29 mouse cellular contexts compared by ENCODE assay signal in genomic region chr17:36500435-36500834, GRCm38 (mm10). TPM values are rescaled to one million over a fixed set of nuclear protein-coding genes. Genes with fewer than 3 reads are reported as not detected.
DNase-seq lines count a peak whose midpoint lies in the region; ATAC-seq lines count a peak whose summit lies in the region.
"Had no signal": no experiment of that assay in that cellular context is flagged by ENCODE, and none has a peak within 500 bp of the region (broad histone marks: within the 10 kb centered on the region; RNA-seq: fewer than 3 reads in every experiment).

No protein-coding gene starts in this region.

- no peaks in the 10 kb centered on the region for H3K27me3 ChIP-seq in midbrain, embryonic 13.5 days
- H3K27me3 ChIP-seq: embryonic facial prominence, embryonic 12.5 days; forebrain, embryonic 13.5 days; forebrain, embryonic 15.5 days had no signal

- no peaks in the 10 kb centered on the region for H3K36me3 ChIP-seq in midbrain, embryonic 13.5 days
- H3K36me3 ChIP-seq: embryonic facial prominence, embryonic 10.5 days; embryonic facial prominence, embryonic 12.5 days; forebrain, embryonic 15.5 days; G1E had no signal

- H3K4me3 ChIP-seq in midbrain, embryonic 13.5 days (replicated peaks): no peak overlapping the region
- H3K4me3 ChIP-seq: embryonic facial prominence, embryonic 10.5 days; embryonic facial prominence, embryonic 12.5 days; forebrain, embryonic 13.5 days; forebrain, embryonic 15.5 days had no signal

- no peaks in the 10 kb centered on the region for H3K4me1 ChIP-seq in midbrain, embryonic 13.5 days (replicated peaks)
- H3K4me1 ChIP-seq: embryonic facial prominence, embryonic 10.5 days; embryonic facial prominence, embryonic 12.5 days; forebrain, embryonic 13.5 days; forebrain, embryonic 15.5 days had no signal

- 67% methylated on average over 1 of the region's 1 CpGs for WGBS in midbrain, embryonic 13.5 days

- H3K9me3 ChIP-seq in midbrain, embryonic 13.5 days: no peaks in the 10 kb centered on the region
- H3K9me3 ChIP-seq: embryonic facial prominence, embryonic 12.5 days; forebrain, embryonic 13.5 days; forebrain, embryonic 15.5 days; G1E had no signal

- DNase-seq in ovary, postnatal 14 days (ENCODE audit: low spot score): no peak
- DNase-seq in right cerebral cortex, adult 18-20 months: no peak
- DNase-seq: adrenal gland, adult 8-10 months; adrenal gland, postnatal 14 days; adrenal gland, postnatal 36 days; B cell, adult 2 months; cerebellum, adult 11-12 months; cerebellum, adult 2 months; cerebellum, adult 9-10 months; cerebellum, postnatal 10 days; cerebellum, postnatal 25 days; embryo, embryonic 11 days; forebrain, postnatal 0 days had no signal

- H3K9ac ChIP-seq in midbrain, embryonic 13.5 days (replicated peaks): no peak overlapping the region
- H3K9ac ChIP-seq: embryonic facial prominence, embryonic 12.5 days; forebrain, embryonic 13.5 days; forebrain, embryonic 15.5 days; forebrain, postnatal 0 days had no signal

- no peak overlapping the region for H3K27ac ChIP-seq in midbrain, embryonic 13.5 days
- H3K27ac ChIP-seq: embryonic facial prominence, embryonic 10.5 days; embryonic facial prominence, embryonic 12.5 days; forebrain, embryonic 13.5 days; forebrain, embryonic 15.5 days had no signal

- ATAC-seq in common myeloid progenitor, adult 5-6 weeks (replicated peaks; ENCODE audit: low read depth, poor library complexity, severe bottlenecking): peak; percentile 78
- peak; percentile 78 to 87 for ATAC-seq in hematopoietic stem cell, adult 5-6 weeks (replicated peaks in 1 of 2; ENCODE audit: insufficient read depth in 1 of 2, low FRiP score in 2 of 2, low TSS enrichment in 1 of 2, low read depth in 1 of 2, poor library complexity in 2 of 2, severe bottlenecking in 2 of 2)
- ATAC-seq in megakaryocyte progenitor cell, adult 5-6 weeks (replicated peaks; ENCODE audit: poor library complexity): peak; percentile 80
- ATAC-seq in midbrain, embryonic 13.5 days: no peak
- ATAC-seq: activated CD4-positive, CD25-positive, alpha-beta regulatory T cell, adult 4 months; CD4-positive, CD25-positive, alpha-beta regulatory T cell, adult 4 months; forebrain, embryonic 13.5 days; forebrain, embryonic 15.5 days; forebrain, postnatal 0 days; Patski had no signal

- no peak overlapping the region for H3K4me2 ChIP-seq in midbrain, embryonic 13.5 days (replicated peaks)
- H3K4me2 ChIP-seq: embryonic facial prominence, embryonic 12.5 days; forebrain, embryonic 13.5 days; forebrain, embryonic 15.5 days had no signal

RNA-seq across cellular contexts. Expression of gene H2-M10.4, which starts 38.3 kb away (rescaled TPM):
- not detected in 2 replicates for total RNA-seq in common myeloid progenitor, adult 5-6 weeks (2017)
- total RNA-seq in hematopoietic stem cell, adult 5-6 weeks (2017): not detected in 2 replicates
- not detected in 2 replicates for total RNA-seq in megakaryocyte progenitor cell, adult 5-6 weeks (2015)
- total RNA-seq in megakaryocyte progenitor cell, adult 5-6 weeks (2017): not detected in 2 replicates
- not detected in 2 replicates for polyA plus RNA-seq in midbrain, embryonic 13.5 days (2015; fragmentation: Nextera tagmentation; extraction: Ambion mirVana)
- total RNA-seq: adrenal gland, adult 18-20 months; adrenal gland, adult 8-10 months; adrenal gland, postnatal 14 days; adrenal gland, postnatal 36 days; CH12.LX; forebrain, postnatal 0 days; G1E had no signal
- polyA plus RNA-seq: activated CD4-positive, CD25-positive, alpha-beta regulatory T cell, adult 4 months; CD4-positive, CD25-positive, alpha-beta regulatory T cell, adult 4 months; cerebellum, adult 2 months; embryonic facial prominence, embryonic 10.5 days; embryonic facial prominence, embryonic 12.5 days; embryonic facial prominence, embryonic 14.5 days; forebrain, embryonic 11.5 days; forebrain, embryonic 13.5 days; forebrain, embryonic 15.5 days; forebrain, postnatal 0 days; G1E; Patski had no signal

RNA-seq across cellular contexts. Expression of gene H2-M11, which starts 46.4 kb away (rescaled TPM):
- not detected in 2 replicates for total RNA-seq in common myeloid progenitor, adult 5-6 weeks (2017)
- not detected in 2 replicates for total RNA-seq in hematopoietic stem cell, adult 5-6 weeks (2017)
- not detected in 2 replicates for total RNA-seq in megakaryocyte progenitor cell, adult 5-6 weeks (2015)
- not detected in 2 replicates for total RNA-seq in megakaryocyte progenitor cell, adult 5-6 weeks (2017)
- not detected in 2 replicates for polyA plus RNA-seq in midbrain, embryonic 13.5 days (2015; fragmentation: Nextera tagmentation; extraction: Ambion mirVana)
- total RNA-seq: adrenal gland, adult 18-20 months; adrenal gland, adult 8-10 months; adrenal gland, postnatal 14 days; adrenal gland, postnatal 36 days; CH12.LX; forebrain, postnatal 0 days; G1E had no signal
- polyA plus RNA-seq: activated CD4-positive, CD25-positive, alpha-beta regulatory T cell, adult 4 months; CD4-positive, CD25-positive, alpha-beta regulatory T cell, adult 4 months; cerebellum, adult 2 months; embryonic facial prominence, embryonic 10.5 days; embryonic facial prominence, embryonic 12.5 days; embryonic facial prominence, embryonic 14.5 days; forebrain, embryonic 11.5 days; forebrain, embryonic 13.5 days; forebrain, embryonic 15.5 days; forebrain, postnatal 0 days; G1E; Patski had no signal
